Mouse (Mus musculus) E14TG2a.4 (cell line): ENCODE measurements around the gene Eif3c.

Experiments
- CTCF ChIP-seq: conservative IDR thresholded peaks from 2 replicates; pipeline ENCODE4 v1.5.1; 2014; ENCODE audit warnings: low read length
- NANOG ChIP-seq: IDR thresholded peaks from 2 replicates; pipeline ENCODE4 v1.6.1; 2014; ENCODE audit warnings: borderline replicate concordance, low read length, mixed read lengths
- POU5F1 ChIP-seq: IDR thresholded peaks from 2 replicates; pipeline ENCODE4 v1.6.1; 2014; ENCODE audit warnings: low read length, borderline replicate concordance

DNA sequence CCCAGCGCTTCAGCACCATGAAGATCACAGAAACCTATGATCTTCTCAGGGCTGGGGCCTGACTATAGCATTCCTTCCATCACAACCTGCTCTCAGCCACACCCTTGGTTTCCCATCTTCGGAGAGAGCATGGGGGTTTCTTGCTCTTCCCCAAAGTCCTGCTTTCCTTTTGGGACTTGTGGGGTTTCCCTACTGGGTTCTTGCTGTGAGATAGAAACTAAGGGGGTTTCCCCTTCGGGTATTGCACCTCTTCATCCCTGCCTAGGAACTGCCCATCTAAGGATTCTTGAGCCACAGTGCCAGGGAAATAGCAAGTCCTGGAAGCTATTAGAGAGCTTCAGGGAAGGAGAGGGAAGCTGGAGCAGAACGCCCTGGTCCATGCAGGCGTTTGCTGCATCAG lies 29.7 kb upstream of the Eif3c start:
- TF ChIP-seq CTCF (no peak), NANOG (no peak), POU5F1 (no peak)
